Mouse (Mus musculus) lung, postnatal 0 days (tissue): ENCODE data around the gene Fip1l1.
A peak's percentile ranks its signal among the peaks of the same experiment; 100 is the strongest.

ENCODE experiments used
- CTCF ChIP-seq: IDR thresholded peaks from 2 replicates; pipeline ENCODE4 v1.5.1; 2016; ENCODE audit warnings: antibody characterized with exemption, mild to moderate bottlenecking
- EP300 ChIP-seq: IDR thresholded peaks from 2 replicates; pipeline ENCODE4 v1.6.1; 2016; ENCODE audit warnings: antibody characterized with exemption, mild to moderate bottlenecking, control low read depth

DNA sequence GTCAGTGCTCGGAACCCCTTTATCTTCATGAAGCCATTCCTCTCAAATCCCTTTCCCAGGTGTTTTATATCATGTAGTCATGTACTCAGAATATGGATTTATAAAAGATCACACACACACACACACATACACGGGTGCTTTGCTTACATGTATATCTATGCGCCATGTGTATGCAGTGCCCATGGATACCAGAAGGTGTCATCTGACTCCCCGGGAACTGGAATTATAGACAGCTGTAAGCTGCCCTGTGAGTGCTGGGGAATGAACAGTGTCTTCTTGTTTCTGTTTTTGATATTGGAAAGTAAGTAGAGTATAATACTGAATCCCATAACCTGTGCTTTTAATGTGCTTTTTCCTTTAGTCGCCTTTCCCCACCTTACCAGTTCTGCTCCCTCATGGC lies 56.2 kb downstream of the Fip1l1 start:
- TF ChIP-seq CTCF (peak; percentile 52), EP300 (no peak)
